Mouse (Mus musculus) embryo, embryonic 10.5 days (tissue): ENCODE measurements around the gene Ube2r2.

Experiments
- DNase-seq: peaks from one replicate; pipeline ENCODE4 v3.0.0-alpha.2; 2015; ENCODE audit warnings: low spot score

Ube2r2 gene

DNA sequence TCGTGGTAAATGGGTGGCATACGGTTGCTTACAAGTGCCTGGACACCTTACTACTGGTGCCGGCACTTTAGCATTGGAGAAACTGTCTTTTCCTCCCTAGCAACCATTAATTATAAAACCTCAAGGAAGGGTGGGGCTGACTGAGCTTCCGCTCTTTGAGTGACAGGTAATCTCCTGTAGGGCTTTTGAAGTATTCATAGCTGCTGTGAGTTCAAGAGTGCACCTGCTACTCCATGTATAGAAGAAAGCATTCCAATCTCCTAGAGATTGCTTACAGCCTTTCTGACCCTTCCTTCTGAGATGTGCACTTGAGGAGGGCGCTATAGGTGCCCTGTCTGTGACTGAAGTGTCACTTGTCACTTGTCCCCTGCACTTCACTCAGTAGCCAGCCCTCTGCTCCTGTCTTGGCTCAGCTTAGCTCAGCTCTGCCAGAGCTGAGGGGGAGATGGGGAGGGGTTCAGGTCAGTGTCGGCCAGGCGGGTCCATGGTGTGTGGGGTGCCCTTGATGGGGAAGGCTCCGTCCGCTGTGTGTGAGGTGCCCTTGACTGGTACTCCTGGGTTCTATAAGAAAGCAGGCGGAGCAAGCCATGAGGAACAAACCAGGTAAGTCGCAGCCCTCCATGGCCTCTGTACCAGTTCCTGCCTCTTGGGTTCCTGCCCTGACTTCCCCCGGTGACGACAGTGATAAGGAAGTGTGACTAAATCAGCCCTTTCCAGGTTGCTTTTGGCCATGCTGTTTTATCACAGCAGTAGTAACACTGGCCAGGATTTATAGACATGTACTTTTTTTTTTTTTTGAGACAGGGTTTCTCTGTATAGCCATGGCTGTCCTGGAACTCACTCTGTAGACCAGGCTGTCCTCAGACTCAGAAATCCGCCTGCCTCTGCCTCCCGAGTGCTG lies 44.5 kb downstream of the Ube2r2 start:
- no peak for DNase-seq

DNA sequence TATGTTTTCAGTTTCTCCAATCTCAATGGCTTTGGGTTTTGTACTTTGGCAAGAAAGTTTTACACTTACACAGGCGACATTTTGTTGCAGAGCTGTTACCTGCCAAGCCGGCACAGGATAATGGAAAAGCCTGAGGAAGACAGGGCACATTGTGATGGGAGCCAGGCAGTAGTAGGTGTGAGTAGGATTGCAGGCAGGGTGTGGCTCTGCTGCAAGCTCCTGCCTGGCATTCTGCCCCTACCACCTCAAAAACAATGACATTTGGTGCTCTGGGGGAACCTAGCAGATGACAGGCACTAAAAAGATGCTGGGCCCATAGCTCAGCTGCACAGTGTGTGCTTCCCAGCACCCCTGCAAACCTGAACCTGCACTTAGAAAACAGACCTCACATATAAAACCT lies 54.3 kb downstream of the Ube2r2 start:
- DNase-seq: no peak

DNA sequence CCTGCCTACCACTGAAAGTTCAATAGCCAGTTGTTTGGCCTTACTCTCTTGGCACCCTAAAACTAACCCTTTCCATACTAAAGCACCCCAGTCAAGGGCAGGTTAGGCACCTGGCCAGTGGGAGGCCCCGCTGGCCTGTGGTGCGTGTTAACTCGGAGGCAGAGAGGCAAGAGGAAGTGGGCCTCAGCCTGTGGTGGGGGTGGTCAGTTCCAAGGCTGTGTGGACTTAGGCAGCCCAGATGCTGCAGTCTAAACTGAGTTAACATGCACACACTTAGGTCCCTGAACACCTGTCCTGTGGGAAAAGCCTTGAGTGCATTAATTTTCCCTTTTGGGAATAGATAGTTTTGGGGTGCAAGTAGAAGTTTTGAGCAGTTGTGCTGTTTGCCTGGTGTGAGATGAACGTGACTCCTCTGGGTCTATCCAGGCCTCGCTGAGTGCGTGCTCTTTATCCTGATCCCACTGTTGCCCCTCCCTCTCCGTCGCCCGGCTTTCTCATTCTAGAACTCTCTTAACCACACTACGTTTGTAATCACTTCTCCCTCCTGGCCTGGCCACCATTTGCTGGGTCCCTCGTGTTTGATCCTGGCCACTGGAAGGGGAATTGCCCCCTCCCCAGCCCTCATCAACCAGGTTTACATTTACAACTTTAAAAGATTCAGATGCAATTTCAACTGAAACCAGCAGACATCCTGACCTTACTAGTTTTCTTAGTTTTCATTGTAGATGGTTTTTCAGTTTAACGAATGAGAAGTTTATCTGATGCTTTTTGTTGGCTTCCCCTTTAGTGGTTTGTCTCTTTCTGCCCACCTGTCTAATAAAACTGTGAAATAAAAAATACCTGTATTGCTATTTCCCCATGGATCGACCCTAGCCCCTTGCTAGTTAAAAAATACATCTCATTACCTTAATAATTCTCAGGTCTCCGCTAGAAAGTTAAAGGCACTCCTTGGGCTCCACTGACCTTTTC lies 57.3 kb downstream of the Ube2r2 start:
- DNase-seq: no peak

DNA sequence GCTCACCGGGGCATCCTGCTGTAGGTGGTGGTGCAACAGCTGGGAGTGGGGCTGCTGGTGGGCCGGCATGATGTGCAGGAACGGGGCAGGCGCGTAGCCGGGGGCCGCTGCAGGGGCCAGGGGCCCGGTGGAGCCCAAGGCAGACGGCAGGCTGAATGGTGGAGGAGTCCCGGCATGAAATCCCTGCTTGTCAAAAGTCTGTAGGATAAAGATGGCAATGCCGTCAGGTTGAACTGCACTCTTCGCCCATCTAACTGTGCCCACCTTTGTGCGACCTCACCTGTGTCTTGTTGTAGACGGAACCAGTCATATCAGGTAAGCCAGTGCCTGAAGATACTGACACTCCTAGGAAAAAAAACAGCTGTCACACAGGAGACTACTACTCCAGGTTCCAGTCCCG lies 59.8 kb downstream of the Ube2r2 start:
- DNase-seq: no peak

DNA sequence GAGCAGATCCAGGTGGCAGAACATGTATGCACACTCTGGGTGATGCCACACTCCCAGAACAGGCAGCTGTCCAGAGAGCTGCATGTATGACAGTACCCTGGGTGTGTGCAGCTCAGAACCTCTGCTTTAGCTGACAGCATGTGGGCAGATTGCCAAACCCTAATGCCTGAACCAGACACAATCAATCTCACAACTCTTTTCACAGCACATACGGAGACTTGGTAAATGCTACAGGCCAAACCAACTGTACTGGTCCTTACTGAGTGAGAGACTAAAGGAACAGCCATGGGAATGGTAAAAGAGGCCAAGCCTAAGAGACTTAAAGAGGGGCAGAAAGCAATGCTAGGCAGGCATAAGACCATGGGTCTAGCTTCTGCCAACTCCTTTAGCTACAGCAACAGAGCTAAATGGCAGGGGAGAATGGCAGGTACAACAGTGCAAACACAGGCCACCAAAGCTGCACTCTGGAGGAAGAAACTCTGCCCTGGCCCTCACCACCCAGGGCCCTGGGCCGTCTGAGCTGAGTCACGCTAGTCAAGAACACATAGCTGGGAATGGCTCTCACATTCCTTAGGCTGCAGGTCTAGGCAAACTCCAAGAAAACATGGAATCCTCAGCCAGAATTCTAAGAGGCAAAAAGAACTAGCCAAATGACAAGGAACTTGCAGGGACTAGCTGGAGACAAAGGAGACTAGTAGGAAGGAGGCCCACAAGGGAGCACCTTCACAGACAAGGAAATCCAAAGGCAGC lies 61.5 kb downstream of the Ube2r2 start:
- no peak for DNase-seq

DNA sequence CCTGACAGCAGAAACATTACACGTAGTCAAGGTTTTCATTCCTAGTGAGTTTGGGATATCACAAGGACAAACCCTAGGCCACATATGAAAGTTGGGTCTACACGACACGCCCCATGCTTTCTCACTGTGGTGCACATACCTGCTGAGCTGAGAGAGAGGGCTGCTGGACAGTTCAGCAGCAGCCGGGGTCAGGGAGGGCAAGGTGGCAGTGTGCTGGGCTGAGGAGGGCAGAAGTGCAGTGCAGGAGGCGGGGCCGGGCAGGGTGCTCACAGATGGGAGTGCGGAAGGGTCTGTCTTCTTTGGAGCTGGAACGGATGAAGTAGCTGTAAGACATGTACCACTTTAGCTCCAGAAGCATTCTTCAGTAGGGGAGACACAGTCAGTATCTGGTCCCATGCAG lies 66.6 kb downstream of the Ube2r2 start:
- no peak for DNase-seq

DNA sequence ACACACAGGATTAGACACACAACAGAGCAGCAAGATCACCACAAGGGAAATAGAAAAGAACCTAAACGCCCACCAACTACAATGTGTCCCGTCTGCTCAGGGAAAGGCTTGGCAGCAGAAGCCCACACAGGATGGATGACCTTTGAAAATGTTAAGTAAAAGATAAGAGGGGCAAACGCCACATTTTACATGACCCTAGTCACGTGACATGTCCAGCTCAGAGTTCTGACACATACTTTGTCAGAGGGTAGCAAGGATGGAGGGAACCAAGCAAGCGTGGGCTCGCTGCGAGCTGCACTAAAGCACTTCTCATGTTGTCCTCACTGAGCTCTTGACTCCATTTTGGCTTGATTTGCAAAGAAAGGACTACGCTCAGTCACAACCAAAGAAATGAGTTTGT lies 70.2 kb downstream of the Ube2r2 start:
- DNase-seq: no peak

DNA sequence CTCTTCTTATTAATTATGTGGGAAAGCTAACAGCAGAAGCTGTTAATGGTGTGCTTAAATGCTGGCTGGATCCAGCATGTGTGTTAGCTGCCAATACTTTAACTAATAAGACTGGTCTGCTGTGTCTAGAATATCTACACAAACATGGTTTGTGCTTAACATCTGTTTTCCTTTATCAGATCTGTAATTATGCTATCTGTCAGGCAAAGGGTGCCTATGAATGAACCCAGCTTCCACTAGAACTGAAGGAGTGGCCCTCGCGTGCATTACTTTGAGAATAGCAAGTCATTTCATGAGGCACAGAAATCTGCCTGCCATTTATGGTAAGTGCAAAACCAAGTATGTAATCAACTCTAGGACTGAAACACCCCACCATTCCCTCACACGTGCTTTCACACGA lies 72.5 kb downstream of the Ube2r2 start:
- no peak for DNase-seq

DNA sequence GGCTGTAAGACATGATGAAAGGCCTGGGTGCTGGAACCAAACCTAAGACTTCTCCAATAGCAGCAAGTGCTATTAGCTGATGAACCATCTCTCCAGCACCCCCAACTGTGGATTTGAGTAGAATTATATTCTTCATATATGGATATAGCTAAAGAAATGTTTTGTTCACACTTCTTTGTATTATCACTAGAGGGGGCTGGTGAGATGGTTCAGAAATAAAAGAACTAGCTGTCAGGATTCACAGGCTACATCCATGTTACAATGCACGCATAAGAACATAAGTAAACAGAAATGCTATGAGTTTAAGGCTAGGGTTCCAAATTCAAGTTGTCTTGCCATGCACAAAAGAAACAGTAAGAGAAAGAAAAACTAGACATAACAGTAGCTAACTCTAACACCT lies 89.9 kb downstream of the Ube2r2 start:
- DNase-seq: peak; percentile 26

DNA sequence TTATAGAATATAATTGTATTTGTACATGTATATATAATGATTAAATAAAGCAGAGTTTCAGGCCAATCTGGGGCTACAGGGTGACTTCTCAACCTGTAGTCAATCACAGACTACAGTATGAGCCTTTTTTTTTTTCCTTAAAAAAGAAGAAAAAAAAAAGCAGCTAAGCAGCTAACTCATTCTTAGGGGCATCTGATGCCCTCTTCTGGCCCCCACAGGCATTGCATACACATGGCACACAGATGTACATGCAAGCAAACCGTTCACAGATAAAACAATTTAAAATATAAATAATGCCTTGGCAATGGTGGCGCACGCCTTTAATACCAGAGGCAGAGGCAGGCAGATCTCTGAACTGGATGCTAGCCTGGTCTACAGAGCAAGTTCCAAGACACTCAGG lies 90.8 kb downstream of the Ube2r2 start:
- DNase-seq: peak; percentile 58

DNA sequence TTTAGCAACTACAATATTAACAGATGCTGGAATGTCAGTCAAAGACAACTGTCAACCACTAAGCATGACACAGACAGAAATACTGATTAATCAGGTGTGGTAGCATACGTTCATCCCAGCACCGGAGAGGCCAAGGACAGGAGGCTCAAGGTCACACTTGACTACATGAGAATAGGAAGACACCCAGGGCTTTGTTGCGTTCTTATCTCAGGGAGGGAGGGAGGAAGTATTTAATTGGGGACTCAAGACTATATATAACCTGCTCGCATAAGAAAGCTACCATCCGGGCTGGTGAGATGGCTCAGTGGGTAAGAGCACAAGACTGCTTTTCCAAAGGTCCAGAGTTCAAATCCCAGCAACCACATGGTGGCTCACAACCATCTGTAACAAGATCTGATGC lies 100.1 kb downstream of the Ube2r2 start:
- no peak for DNase-seq

DNA sequence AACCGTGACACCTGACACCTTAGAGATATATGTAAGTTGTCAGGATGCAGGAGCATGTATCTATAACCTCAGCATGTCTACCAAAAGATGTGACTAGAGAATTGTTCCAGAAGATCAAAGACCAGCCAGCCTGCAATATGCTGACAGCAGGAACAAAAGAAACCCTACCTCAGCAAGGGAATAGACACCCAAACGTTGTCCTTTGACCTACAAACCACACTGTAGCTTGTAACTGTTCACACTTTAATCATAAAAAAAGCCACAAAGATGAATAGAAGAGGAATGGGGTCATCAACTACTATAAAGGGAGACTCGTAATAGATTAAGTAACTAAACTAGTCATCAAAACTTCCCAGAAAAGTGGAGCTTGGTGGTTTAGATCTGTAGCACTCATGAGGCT lies 105.4 kb downstream of the Ube2r2 start:
- DNase-seq: no peak
